Mouse (Mus musculus): ENCODE measurements around the gene Slc22a22.

DNA sequence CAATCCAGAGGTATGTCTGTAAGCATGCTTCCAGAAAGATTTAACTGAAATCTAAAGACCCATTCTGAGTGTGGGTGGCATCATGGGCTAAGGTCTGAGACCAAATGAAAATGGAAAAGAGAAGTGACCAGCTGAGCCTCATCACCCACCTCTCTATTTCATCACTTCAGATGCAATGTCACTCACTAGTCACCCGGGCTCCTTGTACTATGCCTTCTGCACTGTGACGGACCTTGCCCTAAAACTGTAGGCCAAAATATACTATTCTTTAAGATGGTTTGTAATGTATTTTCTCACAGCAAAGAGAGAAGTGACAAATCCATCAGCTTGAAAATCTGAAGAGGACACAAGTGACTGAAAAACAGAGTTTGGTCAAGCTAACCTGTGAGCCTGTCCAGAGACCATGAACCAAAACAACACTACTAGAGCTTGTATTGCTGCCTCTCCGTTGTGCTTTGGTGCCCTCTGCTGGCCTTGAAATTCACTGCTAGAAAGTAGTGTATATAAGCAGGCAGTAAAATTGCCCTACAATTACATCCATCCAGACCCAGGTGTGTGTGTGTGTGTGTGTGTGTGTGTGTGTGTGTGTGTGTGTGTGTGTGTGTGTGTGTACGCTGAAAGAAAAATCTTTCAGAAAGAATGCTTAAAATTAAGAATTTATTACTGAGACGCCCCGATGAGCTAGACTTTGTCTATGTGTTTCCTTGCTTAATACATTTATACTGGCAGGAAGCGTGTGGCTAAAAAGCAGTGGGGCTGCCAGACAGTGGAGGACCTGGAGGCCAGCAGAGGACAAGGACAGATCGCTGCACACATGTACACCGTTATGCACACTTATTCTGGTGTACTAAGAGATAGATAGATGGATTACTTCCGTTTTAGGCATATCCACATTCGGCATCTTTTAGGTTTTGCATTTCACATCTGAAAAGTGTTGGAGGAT is 31.1 kb upstream of the Slc22a22 start:
- TF ChIP-seq CTCF (IDR thresholded peaks at IDR 0.05; ENCODE audit: extremely low read depth, insufficient read depth, insufficient read length, insufficient replicate concordance) (peak; percentile 41; the same call in 1 of the 2 replicates), POLR2A (IDR thresholded peaks at IDR 0.05; ENCODE audit: low read depth, low read length) (no peak)
